Mouse (Mus musculus): ENCODE results near the gene Nat8f5. TPM values are rescaled to one million over a fixed set of nuclear protein-coding genes. Genes with fewer than 3 reads are reported as not detected.
"Not testable (repeated sequence)": the region's sequence is repeated elsewhere in the genome, so short reads cannot be mapped to it uniquely, and the experiment has no call there.

Gene Nat8f5
- 1 to 10 TPM; 4.1 to 6.0 (median 4.7) TPM for total RNA-seq (2022)

DNA sequence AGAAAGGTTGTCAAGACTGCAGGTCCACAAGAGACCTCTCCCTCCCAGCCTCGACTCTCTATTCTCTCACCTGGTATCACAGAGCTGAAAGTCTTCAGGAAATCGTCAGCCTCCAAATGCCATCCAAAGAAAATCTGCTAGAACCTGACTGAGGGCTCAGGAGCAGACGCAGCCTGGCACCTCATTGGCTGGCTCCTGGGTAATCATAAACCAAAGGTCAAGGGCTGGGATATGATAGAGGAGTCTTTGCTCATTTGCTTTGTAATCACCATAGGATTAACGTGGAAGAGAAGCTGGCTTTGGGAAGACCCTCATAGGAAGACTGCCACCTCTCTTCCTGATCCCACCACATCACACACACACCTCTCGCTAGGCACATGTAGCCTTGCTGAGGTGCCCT lies at the start of gene Nat8f5, which contains the start of gene Nat8f6:
Gene Nat8f5, minus strand, starts transcription at position 136 of the 400 bp plus-strand sequence.
Gene Nat8f6, minus strand, starts transcription at position 118 of the 400 bp plus-strand sequence.
- no peak for DNase-seq (ENCODE audit: low spot score in 2 of 2)

DNA sequence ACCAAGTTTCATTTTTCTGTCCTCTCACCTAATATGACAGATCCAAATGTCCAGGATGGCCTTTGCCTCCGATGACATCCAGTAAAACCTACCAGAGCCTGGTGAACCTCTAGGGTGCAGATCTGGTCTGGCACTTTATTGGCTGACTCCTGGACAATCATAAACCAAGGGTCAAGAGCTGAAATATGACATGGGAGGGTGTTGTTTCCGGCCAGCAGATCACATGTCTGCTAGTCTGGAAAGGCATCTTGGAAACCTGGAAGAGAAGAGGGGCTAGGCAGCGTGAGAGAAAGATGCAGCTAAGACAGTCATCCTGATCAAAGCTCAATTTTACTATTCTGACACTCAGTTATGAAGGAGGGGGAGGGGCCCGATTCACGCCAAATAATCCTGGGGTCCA lies 48.2 kb upstream of the Nat8f5 start, which contains the start of gene Nat8f2:
Gene Nat8f2, minus strand, starts transcription at position 153 of the 400 bp plus-strand sequence.
- not testable (repeated sequence) for DNase-seq (ENCODE audit: low spot score in 2 of 2)

DNA sequence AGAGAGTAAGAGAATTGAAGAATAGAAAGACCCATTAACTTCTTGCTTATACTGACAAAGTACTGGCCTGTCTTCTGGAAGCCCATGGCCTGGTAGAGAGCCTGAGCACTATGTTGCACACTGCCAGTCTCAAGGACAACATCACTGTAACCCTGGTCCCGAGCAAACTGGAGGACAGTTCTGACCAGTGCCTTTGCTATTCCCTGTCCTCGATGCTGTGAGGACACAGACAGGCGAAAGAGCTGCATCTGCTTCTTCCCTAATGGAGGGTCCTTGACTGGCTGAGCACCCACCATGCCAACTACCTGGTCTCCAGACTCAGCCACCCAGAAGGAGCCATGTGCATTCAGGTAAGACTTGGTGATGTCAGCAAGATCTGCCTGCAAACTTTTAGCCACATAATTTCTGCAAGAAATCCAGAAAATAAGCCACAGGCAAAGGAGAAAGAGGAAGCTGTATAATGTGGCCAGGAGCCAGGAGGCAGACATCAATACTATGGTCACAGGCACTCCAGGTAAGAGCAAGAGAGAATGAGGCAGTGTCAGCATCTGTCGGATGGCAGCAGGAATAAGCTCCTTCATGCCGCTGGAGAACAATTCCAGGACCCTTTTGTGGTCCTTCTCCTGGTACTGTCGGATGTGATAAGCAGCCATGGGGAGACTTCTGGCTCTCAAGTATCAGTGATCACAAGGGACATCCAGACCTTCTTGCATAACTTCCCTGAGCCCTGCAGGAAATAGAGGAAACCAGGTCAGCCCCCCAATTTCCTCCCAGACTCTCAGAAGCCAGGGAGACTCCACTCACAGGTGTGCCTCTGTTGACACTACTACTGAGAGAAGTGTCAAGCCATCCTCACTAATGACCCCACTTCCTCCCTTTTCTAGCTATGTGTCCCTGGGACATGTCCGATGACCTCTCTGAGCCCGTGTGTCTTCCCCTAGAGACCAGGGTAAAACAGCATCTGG lies 47.2 kb upstream of the Nat8f5 start:
- DNase-seq (ENCODE audit: low spot score in 2 of 2): no peak

DNA sequence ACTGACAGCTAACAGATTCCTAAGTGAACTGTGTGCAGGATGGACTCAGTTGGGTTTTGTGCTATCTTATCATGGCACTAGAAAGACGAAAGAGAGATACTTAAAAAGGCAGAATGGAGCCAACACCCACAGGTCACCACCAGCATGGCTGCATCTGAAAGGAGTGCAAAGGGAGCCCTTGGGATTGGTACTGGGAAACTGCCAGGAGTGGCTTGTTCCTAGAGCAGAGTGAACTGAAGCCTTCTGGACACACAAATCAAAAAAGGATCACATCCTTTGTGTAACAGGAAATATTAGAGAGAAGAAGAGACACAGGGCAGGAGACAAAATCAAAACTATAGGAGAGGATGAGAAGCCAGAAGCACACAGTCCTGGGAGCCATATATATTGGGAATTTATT lies 46.2 kb upstream of the Nat8f5 start:
- not testable (repeated sequence) for DNase-seq (ENCODE audit: low spot score in 2 of 2)

DNA sequence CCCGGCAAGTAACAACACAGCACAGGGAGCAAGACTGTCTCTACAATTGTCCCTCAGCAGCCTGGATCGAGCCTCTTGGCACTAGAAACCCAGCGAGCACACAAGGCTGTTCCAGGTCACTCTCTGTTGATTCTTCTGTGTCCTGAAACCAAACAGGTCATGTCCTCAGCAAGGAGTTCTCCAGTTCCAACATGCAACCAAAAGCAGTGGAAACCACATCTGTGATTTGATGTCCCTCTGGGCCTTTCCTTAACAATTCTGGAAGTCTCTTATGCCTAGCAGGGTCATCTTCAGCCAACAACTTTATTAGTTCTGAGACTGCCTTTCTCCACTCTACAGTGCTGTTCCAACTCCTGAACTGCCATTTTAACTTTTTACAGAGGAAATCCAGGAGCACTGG lies 45.4 kb upstream of the Nat8f5 start:
- DNase-seq (ENCODE audit: low spot score in 2 of 2): not testable (repeated sequence)

DNA sequence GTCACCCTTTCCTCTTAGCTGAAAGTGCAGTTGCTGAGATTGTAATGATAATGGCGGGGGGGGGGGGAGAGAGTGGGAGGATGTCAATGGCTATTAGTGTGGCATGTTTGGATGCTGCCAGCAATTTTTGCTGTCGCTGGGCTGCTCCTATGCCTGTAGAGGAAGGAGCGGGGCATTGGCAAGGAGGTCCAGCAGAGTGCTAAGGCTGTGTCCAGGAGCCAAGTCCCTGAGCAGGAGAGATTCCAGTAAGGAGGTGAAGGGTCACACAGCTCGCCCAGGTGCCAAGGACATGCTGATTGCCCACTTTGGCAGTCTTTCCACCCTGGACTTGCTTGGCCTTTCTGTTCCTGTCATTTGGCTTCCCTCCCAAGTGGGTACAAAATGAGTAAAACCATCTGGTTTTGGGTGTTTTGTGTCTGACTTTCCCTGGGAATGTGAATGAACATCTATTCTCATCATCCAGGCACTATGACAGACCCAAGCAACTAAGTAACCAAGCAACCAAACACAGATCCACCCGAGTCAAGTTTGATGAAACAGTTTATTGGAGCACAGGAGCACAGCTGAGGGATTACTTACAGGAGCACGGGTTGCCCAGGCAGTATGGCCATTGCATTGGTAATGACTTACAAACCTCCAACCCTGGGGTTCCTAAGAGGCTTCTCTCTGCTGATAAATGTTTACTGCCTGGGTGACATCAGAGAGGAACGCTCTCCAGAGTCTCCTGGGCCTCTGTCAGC lies 44.3 kb upstream of the Nat8f5 start:
- not testable (repeated sequence) for DNase-seq (ENCODE audit: low spot score in 2 of 2)

DNA sequence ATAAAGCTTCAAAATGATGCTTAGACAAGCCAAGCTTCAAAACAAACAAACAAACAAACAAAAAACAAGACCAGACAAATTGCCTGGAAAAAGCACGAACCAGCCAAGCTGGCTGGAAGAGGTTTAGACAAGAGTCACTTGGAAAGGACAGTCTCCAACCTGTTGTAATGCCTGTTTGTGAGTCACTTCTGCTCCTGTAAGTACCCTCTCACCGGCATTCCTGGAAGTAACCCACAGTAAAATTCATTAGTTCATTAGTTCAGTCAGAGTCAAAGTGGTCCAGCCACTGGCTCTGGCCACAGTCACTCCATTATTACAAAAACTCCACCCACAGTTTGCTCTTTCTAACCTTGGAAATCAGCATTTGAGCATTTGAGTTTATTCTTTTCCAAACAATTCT lies 43.1 kb upstream of the Nat8f5 start:
- no peak for DNase-seq (ENCODE audit: low spot score in 2 of 2)

DNA sequence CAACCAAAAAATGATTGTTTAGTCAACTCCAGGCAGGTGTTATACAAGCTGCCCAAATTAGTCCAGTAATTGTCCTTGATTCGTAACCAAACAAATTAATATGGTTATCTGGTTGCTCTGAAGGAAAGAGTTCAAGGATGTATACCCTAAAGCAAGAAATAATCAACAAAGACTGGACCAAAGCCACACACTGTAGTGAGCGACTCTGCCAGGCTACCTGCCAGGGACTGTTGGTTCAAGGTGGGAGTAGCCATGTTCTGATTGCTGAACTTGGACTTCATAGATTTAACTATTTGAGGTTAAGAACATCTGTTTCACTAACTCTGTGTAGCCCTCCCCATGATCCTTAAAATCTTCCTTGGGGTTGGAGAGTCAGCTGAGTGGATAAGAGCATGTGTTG lies 42.4 kb upstream of the Nat8f5 start:
- DNase-seq (ENCODE audit: low spot score in 2 of 2): no peak

DNA sequence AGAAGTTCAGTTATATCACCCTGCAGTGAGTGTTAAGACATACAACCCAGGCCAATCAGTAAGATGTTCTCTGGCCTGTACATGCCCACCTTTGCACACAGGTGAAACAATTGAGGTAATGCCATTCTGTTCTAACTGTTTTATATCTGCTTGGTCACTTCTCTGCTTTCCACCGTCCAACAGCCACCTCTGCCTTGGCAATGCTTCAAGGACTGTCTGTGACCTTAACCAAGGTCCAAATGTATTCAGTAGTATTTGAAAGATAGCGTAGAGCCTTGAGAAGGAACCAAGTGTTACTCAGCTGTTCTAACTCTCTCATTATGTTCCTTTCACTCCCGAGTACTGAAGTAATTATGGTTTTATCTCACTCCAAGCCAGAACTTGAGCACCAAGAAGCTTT lies 41.8 kb upstream of the Nat8f5 start:
- no peak for DNase-seq (ENCODE audit: low spot score in 2 of 2)

DNA sequence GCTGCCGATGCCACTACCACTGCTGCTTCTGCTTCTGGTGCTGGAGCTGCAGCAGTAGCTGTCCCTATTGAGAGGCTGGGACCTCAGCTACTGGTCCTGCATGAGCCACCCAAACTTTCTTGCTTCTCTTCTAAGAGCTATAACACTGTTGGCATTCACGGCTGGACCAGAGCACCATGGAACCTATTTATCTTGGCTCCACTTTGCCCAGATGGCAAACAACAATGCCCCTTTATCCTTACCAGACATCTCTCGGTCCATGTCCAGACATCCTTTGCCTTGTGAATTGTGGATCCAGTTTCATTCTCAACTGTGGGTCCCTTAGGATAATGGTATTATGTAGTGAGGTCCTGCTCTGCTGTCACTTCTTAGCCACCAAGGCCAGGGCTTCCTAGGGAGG lies 40.5 kb upstream of the Nat8f5 start:
- no peak for DNase-seq (ENCODE audit: low spot score in 2 of 2)

DNA sequence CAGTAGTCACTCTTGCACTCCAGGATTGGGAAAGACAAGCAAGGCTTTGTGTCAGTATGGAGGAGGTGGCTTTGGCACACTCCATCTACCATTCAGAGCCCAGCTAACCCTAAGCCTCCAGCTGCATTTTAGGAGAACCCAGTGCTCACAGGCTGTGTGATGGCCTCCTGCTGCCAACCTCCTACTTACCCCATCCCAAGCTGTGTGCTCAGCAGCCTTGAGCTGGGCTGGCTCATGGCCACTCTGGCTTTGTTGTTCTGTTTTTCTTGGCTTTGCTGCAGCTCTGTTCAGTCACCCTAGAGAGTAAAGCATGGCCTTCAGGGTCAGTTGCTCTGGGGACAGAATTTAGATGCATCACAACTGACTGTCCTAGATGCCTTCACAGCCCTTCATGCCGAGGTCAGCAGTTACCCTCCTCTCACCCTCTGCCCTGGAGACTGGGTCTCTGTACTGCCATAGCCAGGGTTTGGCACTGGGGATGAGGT lies 35.5 kb upstream of the Nat8f5 start:
- peak; percentile 40 to 91 for DNase-seq (ENCODE audit: low spot score in 2 of 2)

DNA sequence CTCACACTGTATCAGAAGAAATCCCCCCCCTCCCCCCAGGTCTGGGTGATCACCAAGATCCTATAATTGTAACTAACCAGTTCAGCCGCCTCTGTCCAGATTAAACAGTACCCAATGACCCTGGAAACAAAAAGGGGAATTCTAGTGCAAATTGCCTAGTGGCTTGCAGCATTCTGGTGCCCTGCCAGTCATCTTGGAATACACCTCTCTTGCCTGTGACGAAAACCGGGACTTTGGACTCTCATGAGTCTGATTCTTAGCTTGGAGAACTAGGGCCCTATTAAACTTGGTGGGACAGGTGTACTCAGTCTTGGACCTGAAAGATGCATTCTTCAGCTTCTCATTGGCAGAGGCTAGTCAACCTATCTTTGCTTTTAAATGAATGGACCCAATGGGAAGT lies 32.7 kb upstream of the Nat8f5 start:
- DNase-seq (ENCODE audit: low spot score in 2 of 2): no peak

DNA sequence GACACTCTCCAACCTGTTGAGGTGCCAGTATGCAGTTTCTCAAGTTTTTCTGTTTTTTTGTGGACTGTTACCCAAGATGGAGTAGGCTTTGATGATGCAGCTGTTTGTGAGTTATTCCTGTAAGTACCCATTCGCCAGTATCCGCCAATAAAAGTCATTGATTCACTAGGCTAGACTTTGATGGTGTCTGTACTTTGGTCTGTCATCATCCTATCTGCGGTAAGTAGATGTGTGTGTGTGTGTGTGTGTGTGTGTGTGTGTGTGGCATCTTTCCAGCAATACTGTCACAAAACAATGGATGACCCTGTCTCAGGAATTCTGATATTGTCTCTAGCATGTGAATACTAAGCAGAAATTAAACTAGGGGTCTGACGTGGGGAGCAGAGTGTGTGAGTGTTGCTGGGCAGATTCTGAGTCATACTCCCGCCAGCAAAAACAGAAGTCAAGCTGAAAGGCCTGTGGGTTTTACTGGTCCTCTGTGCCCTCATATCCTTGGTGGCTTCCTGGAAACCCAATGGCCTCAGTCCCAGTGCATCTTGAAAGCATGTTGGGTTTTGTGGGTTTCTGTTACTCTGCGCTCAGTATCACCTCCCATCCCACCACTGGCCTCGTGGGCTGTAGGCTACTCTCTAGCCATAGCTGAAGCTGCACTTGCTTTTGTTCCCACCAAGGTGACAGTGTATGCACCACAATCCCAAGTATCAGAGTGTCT lies 30.4 kb upstream of the Nat8f5 start:
- no peak for DNase-seq (ENCODE audit: low spot score in 2 of 2)

DNA sequence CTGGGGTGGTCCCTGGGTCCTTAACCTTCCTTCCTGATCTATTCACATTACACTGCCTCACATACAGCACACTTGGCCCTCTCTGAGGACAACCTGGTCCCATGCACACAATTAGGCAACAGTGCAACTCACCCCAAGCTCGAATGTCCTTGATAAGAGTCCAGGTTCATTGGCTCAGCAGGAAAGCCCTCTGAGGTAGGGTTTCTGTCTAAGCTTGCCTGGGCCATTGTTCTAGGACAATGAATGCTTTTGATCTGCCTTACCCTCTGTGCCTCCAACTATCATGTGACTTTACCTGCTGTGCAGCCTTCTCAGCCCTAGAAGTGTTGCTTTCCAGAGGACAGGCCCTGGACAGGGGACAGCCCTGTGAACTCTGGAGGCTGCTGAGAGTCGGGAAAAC lies 28.5 kb upstream of the Nat8f5 start:
- no peak for DNase-seq (ENCODE audit: low spot score in 2 of 2)

DNA sequence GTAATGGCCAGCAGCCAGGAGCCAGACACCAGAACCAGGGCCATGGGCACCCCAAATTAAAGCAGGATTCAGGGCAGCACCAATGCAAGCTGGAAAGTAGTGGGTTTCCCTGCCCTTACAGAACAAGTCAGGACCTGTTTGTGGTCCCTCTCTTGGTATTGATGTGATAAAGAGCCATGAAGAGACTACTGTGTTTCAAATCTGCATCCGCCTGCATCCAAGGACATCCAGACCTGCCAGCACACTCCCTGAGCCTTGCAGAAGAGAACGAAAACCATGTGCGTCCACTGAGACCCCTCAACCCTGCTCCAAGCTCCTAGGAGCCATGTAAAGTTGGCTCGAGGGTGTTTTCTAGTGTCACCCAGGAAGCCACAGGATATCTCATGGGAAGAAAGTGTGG lies 27.4 kb upstream of the Nat8f5 start:
- no peak for DNase-seq (ENCODE audit: low spot score in 2 of 2)

DNA sequence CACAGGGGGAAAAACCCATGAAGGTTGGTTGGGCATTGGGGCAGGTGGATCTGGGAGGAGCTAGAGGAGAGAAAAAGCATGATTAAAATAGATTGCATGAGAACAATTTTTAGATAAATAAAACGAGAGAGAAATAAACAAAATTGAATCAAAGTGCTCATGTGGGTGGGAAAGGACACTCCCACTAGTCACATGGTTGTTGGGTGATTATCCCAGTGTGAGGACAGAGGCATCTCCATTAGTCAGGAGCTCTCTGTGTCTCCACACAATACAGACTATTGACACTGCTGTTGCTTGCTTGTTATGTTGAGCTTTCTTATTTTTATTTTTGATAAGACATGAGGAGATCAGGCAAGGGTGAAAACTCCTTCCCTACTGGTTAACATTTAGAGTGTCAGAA lies 26.1 kb upstream of the Nat8f5 start:
- no peak for DNase-seq (ENCODE audit: low spot score in 2 of 2)

DNA sequence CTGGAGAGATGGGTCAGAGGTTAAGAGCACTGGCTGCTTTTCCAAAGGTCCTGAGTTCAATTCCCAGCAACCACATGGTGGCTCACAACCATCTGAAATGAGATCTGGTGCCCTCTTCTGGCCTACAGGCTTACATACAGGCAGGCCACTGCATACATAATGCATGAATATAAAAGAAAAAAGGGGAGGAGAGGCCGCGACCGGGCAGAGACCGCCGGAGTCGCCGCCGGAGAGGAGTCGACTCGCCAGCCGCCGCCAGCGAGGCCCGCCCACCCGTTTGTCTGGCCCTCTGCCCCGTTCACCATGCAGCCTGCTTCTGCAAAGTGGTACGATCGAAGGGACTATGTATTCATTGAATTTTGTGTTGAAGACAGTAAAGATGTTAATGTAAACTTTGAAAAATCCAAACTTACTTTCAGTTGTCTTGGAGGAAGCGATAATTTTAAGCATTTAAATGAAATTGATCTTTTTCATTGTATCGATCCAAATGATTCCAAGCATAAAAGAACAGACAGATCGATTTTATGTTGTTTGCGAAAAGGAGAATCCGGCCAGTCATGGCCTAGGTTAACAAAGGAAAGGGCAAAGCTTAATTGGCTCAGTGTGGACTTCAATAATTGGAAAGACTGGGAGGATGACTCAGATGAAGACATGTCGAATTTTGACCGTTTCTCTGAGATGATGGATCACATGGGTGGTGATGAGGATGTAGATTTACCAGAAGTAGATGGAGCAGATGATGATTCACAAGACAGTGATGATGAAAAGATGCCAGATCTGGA lies 23.1 kb upstream of the Nat8f5 start:
- DNase-seq (ENCODE audit: low spot score in 2 of 2): not testable (repeated sequence)

DNA sequence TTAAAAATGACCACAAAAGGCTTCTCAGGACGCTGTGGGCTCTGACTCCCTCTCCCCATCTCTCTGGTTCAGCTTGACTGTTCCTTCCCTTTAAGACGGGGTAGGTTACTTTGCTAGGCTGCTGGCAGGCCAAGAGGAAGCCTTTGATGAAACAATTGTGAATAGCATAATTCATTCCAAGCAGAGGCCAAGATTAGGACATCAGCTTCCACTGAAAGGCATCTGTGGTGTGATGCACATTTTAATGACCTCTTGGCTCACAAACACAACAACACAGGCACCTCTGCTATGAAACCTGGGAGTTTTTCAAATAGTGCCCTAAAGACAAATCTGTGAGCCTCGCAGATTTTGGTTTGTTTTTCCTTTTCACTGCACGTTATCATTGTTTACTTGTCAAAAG lies 19.2 kb upstream of the Nat8f5 start:
- peak in 1 of 2 experiments; percentile 52 for DNase-seq (ENCODE audit: low spot score in 2 of 2)

DNA sequence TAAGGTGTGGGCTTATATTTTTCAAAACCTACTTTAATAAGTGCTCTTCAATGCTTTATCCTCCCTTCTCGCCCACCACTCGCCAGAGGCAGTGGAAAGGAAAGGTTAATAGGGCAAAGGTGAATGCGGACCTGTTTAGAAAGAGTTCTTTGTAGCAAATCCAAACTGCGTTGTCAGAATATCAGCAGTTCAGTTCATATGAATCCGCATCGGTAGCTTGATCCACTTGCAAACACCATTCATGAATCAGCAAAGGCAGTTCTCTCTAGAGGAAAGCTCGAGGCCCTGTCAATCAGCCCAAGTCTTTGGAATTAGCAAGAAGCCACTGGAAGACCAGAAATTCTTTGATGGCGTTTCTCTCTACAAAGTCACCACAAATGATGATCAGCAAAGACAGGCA lies 17.9 kb upstream of the Nat8f5 start:
- DNase-seq (ENCODE audit: low spot score in 2 of 2): no peak

DNA sequence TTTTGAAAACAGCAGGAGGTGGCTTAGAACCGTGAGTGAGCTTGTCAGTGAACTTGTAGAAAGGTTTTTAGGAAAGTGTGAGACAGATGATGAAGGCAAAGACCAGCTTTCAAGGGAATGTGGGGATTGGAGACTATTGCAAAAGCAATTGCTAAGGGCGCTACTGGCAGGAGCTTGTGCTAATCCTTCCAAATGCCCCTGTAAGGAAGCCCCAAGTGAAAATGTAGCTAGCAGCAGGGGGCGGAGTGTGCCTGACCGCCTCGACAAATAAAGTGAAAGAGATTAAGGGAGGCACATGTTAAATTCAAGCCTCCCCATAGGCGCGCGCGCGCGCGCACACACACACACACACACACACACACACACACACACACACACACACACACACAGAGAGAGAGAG lies 16.5 kb upstream of the Nat8f5 start:
- DNase-seq (ENCODE audit: low spot score in 2 of 2): peak in 1 of 2 experiments; percentile 46

DNA sequence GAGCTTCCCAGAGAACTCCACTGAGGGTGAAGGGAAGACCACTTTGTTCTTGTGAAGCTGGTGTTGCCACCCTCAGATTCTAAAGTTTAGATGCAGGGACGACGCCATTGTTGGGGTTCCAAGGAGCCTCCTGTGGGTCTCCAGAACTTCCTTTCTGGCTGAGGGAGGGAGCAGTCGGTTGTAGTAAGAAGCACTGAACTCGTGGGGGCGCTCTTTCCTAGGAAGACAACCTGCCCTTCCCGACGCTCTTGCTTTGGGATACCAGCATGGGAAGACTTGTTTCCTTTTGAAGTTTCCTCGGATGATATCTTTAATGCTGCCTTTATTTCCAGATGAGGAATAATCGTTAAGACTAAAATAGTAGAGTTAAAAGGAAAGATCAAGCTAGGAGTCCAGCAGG lies 16.1 kb upstream of the Nat8f5 start:
- peak in 1 of 2 experiments; percentile 21 for DNase-seq (ENCODE audit: low spot score in 2 of 2)
